Mouse (Mus musculus) ovary, postnatal 36 days (tissue): ENCODE results near the gene Gpr150.

Experiments
- DNase-seq: peaks from one replicate; pipeline ENCODE4 v3.0.0; 2022; ENCODE audit warnings: low spot score, mixed read lengths

Gpr150 gene

GRCm38 (mm10) chr13:76014511-76014910 lies 42.3 kb downstream of the Gpr150 start:
- no peak for DNase-seq
